Mouse (Mus musculus) kidney, postnatal 0 days (tissue): ENCODE measurements around the gene Gm37240. TPM values are rescaled to one million over a fixed set of nuclear protein-coding genes. Genes with fewer than 3 reads are reported as not detected.

Experiments used
- ATAC-seq: fragments of 200-750 bp; cut with Nextera tagmentation; replicated peaks from 2 replicates; pipeline ENCODE4 v1.8.0; 2017; ENCODE audit warnings: low read depth, moderate number of reproducible peaks, moderate TSS enrichment, moderate library complexity; ENCODE audit not compliant: low FRiP score
- DNase-seq: peaks from one replicate; pipeline ENCODE4 v3.0.0-alpha.2; 2016; ENCODE audit warnings: low spot score
- H3K27ac ChIP-seq: fragments of 300-500 bp; sonication (generic); 2 replicates; pipeline ENCODE4 v1.5.1; 2014; ENCODE audit warnings: mild to moderate bottlenecking
- H3K27me3 ChIP-seq: fragments of 300-500 bp; sonication (generic); 2 replicates; pipeline ENCODE4 v1.6.1; 2014; ENCODE audit warnings: low read length, mixed read lengths; ENCODE audit not compliant: insufficient read depth
- H3K36me3 ChIP-seq: fragments of 300-500 bp; sonication (generic); 2 replicates; pipeline ENCODE4 v1.6.1; 2014; ENCODE audit warnings: low read length, mixed read lengths; ENCODE audit not compliant: insufficient read depth
- H3K4me1 ChIP-seq: fragments of 300-500 bp; sonication (generic); replicated peaks from 2 replicates; pipeline ENCODE4 v1.6.1; 2014; ENCODE audit warnings: antibody characterized with exemption, low read length, mixed read lengths; ENCODE audit not compliant: insufficient read depth
- H3K4me2 ChIP-seq: fragments of 300-500 bp; sonication (generic); 2 replicates; pipeline ENCODE4 v1.6.1; 2014; ENCODE audit warnings: mild to moderate bottlenecking, low read length, moderate library complexity, mixed read lengths
- H3K4me3 ChIP-seq: fragments of 300-500 bp; sonication (generic); replicated peaks from 2 replicates; pipeline ENCODE4 v1.5.1; 2014; ENCODE audit warnings: low read depth, low read length
- H3K9ac ChIP-seq: fragments of 300-500 bp; sonication (generic); 2 replicates; pipeline ENCODE4 v1.6.1; 2014; ENCODE audit warnings: low read depth, low read length
- H3K9me3 ChIP-seq: fragments of 300-500 bp; sonication (generic); replicated peaks from 2 replicates; pipeline ENCODE4 v1.6.1; 2016; ENCODE audit warnings: low read length, inconsistent platforms, mixed read lengths
- CTCF ChIP-seq: IDR thresholded peaks from 2 replicates; pipeline ENCODE4 v1.5.1; 2016; ENCODE audit warnings: antibody characterized with exemption, low read depth, mild to moderate bottlenecking, moderate library complexity
- WGBS: fragments of 180-500 bp; shearing (Covaris S2); extraction: QIAGEN DNeasy Blood & Tissue Kit; methylation state at CpG from one replicate; pipeline ENCODE4 v1.1.7; 2014; 5-methylcytosine and 5-hydroxymethylcytosine counted together
- polyA plus RNA-seq: library from polyadenylated mRNA; unstranded; fragments of >200 nt; fragmentation: Nextera tagmentation; extraction: Ambion mirVana; gene quantifications from 2 replicates; pipeline ENCODE4 v1.2.1, GENCODE M21; 2015

Gene Gm37240
- polyA plus RNA-seq, 1 experiment from 2014 or later, result 10.8 TPM

DNA sequence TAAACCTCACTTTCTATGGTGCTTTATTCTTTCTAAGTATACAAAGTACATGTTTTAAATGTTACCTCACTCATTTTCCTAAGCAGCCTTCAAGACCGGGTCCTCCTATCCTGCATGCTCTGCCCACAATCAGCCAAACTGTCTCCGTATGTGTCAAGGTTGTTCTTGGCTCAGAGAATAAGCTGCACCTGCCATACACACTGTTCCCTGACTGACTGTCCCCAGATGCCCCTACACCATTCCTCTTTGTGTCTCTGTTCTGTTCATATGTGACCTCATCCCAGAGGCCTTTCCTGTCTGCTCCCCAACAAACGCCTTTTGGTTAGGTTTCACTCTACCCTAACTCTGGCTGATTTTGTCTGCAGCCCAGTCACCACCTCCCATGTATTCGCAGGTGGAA is 60.0 kb downstream of the Gm37240 start:
- 0 out of 2 replicates have a peak, but pooled peaks cover 4% of the 10 kb centered on the region for H3K4me1 ChIP-seq
- H3K27me3 ChIP-seq, result no peaks in the 10 kb centered on the region
- 43% methylated on average over 4 of the region's 4 CpGs for WGBS
- no peaks in the 10 kb centered on the region for H3K36me3 ChIP-seq
- no peak for DNase-seq
- peak overlapping the region; percentile 47 for H3K27ac ChIP-seq
- H3K4me3 ChIP-seq, result no peak overlapping the region
- H3K9me3 ChIP-seq, result no peaks in the 10 kb centered on the region
- no peak for ATAC-seq
- no peak overlapping the region for H3K4me2 ChIP-seq
- TF ChIP-seq CTCF, result no peak
- no peak overlapping the region for H3K9ac ChIP-seq

DNA sequence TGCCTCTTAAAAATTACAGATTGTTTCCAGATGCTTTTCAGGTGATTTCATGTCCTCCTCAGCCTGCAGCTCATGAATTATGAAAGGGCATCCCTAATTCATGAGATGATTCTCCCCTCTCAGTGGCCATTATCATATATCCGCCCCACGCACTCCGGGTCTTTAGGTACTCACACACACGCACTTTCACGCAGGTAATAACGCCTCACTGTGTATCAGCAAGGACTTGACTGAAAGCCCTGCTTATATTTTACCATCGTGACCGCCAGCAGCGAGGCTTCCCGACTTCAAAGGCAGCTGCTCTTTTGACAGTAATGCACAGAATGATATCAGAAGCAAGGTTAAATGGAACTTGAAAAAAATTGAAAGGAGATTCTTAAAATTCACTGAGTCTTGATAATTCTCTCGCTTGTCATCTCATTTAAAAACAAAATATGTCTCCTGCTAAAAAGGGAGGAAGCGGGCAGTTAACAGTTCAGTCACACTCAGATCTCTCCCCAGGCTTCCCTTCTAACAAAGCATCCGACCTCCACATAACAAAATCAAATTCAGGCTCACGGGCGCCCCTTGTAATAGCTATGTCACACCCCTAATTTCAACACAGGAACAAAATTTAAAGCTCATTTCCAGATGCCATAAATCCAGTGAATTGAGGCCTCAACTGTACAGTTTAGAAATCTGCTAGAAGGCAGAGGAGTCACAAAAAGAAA is 66.3 kb downstream of the Gm37240 start:
- no peak for ATAC-seq
- no peak for TF ChIP-seq CTCF

GRCm38 (mm10) chr3:85819319-85819718 is 68.0 kb downstream of the Gm37240 start:
- Histone ChIP-seq H3K27me3 (no peaks in the 10 kb centered on the region), H3K9ac (no peak overlapping the region), H3K9me3 (no peaks in the 10 kb centered on the region), H3K4me2 (no peak overlapping the region), H3K36me3 (no peaks in the 10 kb centered on the region), H3K27ac (no peak overlapping the region), H3K4me1 (peaks cover 4% of the 10 kb centered on the region; the same call in 1 of the 2 replicates), H3K4me3 (no peak overlapping the region)
- 84% methylated on average over 3 of the region's 3 CpGs for WGBS
- ATAC-seq, result no peak
- no peak for TF ChIP-seq CTCF
- no peak for DNase-seq

More for the DNA sequence above, 66.3 kb downstream of the Gm37240 start:
- no peaks in the 10 kb centered on the region for H3K9me3 ChIP-seq
- H3K9ac ChIP-seq, result no peak overlapping the region
- no peak overlapping the region for H3K27ac ChIP-seq
- H3K4me2 ChIP-seq, result no peak overlapping the region
- no peaks in the 10 kb centered on the region for H3K27me3 ChIP-seq
- DNase-seq, result peak; percentile 32
- H3K36me3 ChIP-seq, result no peaks in the 10 kb centered on the region
- H3K4me1 ChIP-seq, result peaks cover 4% of the 10 kb centered on the region; the same call in 1 of the 2 replicates
- no peak overlapping the region for H3K4me3 ChIP-seq
- WGBS, result 59% methylated on average over 15 of the region's 15 CpGs

DNA sequence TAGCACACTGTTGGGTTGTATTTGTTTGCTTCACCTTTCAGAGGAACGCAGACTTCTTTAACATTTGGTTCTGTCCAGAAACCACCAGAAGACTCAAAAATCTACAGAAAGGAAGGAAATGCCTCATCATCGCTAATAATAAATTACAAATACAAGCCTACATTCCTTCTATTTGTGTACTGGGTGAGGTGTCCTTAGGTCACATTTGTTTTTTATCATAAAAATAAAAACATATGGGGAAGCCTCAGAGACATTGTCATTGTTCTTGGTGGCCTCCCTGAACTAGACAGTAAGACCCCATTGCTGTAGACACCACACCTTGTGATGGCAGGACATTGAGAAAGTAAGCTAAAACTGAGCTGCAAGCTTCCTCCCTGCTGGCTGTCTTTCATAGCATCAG is 70.1 kb downstream of the Gm37240 start, which contains the start of gene Fam160a1:
Fam160a1 (minus strand) TSS at position 101 of the 400 bp plus-strand sequence.
- 61% methylated on average over 2 of the region's 2 CpGs for WGBS
- DNase-seq (no peak), ATAC-seq (no peak)
- Histone ChIP-seq H3K27me3 (no peaks in the 10 kb centered on the region), H3K27ac (no peak within 1 kb of the TSS), H3K9ac (no peak within 1 kb of the TSS), H3K4me1 (peaks cover 4% of the 10 kb centered on the region; the same call in 1 of the 2 replicates), H3K4me2 (no peak within 1 kb of the TSS), H3K4me3 (no peak within 1 kb of the TSS), H3K9me3 (no peaks in the 10 kb centered on the region), H3K36me3 (no peaks in the 10 kb centered on the region)
- TF ChIP-seq CTCF, result no peak

GRCm38 (mm10) chr3:85814241-85814640 is 73.1 kb downstream of the Gm37240 start:
- no peak for TF ChIP-seq CTCF
- Histone ChIP-seq H3K9me3 (no peaks in the 10 kb centered on the region), H3K4me2 (no peak overlapping the region), H3K27me3 (no peaks in the 10 kb centered on the region), H3K4me1 (peaks cover 4% of the 10 kb centered on the region; the same call in 1 of the 2 replicates), H3K4me3 (no peak overlapping the region), H3K27ac (no peak overlapping the region), H3K36me3 (no peaks in the 10 kb centered on the region), H3K9ac (no peak overlapping the region)
- DNase-seq, result peak; percentile 63
- 57% methylated on average over 7 of the region's 7 CpGs for WGBS
- ATAC-seq, result no peak

DNA sequence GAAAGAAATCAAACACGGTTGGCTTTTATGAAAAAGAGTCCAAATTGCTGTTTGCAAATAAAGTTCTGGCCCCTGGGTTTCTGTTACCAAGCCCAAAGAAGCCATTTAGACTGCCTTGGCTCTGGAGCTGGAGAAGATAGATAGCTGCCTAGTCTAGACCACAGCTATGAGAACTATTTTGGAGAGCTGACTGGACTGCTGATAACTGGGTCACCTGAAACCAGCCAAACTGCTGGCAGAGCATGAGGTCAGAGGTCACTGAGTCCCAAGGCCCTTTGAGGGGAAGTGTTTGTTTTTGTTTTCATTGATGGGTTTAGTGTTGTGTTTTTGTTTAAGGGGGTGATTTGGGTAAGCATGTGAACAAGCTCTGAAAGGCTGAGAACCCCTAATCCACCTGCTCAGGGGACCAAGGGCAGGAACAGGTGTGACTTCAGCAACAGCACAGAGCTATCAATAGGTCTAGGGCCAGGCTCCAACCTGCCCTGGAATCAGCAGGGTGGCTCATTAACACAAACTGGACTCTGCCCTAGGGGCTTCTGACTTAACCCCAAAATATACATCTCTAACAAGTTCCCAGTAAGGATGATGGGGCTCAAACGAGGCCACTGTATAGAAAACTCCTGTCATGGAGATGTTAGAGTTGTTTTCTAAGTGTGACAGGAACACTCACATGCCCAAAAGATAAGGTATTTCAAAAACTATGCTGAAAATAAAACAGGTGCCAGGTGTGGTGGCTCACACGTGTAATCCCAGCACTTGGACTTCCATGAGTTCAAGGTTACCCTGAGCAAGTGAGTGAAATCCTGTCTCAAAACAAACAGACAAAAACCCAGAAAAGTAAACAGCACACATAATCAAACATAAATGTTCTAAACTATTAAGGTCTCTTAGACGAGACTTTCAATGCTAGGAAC is 74.0 kb downstream of the Gm37240 start:
- no peak for ATAC-seq
- H3K4me3 ChIP-seq, result no peak overlapping the region
- DNase-seq, result no peak
- no peak for TF ChIP-seq CTCF
- H3K9me3 ChIP-seq, result no peaks in the 10 kb centered on the region
- no peaks in the 10 kb centered on the region for H3K27me3 ChIP-seq
- H3K4me2 ChIP-seq, result no peak overlapping the region
- WGBS, result 46% methylated on average over 4 of the region's 4 CpGs
- H3K36me3 ChIP-seq, result no peaks in the 10 kb centered on the region
- H3K9ac ChIP-seq, result no peak overlapping the region
- no peak overlapping the region for H3K27ac ChIP-seq
- H3K4me1 ChIP-seq, result peaks cover 4% of the 10 kb centered on the region; the same call in 1 of the 2 replicates
